Mouse (Mus musculus) T-helper 2 cell (primary cell): ENCODE measurements around the gene Pdzd2.

Source experiments
- in situ Hi-C: fragments of 300-600 bp; cut with MboI, MseI; formaldehyde crosslinking; loops from one replicate; pipeline ENCODE4 v1.15.1; 2025; ENCODE audit warnings: high pct_unique_total_duplicates

Pdzd2 gene

GRCm38 (mm10) chr15:12488316-12488715 is 251.4 kb downstream of the Pdzd2 start:
- in situ Hi-C loops: no loop called here

GRCm38 (mm10) chr15:12481261-12481660 is 258.5 kb downstream of the Pdzd2 start:
- in situ Hi-C loops: no loop called here

GRCm38 (mm10) chr15:12480369-12480768 is 259.4 kb downstream of the Pdzd2 start:
- in situ Hi-C loops: no loop called here

- in situ Hi-C loops: no loop called here
These were observed 260.4 kb downstream of the Pdzd2 start for GRCm38 (mm10) chr15:12479326-12479725.

- in situ Hi-C loops: no loop called here
These were observed 266.1 kb downstream of the Pdzd2 start for GRCm38 (mm10) chr15:12473596-12473995.

- in situ Hi-C loops: no loop called here
These were observed 267.1 kb downstream of the Pdzd2 start for GRCm38 (mm10) chr15:12472646-12473045.

- in situ Hi-C loops: no loop called here
These were observed 268.6 kb downstream of the Pdzd2 start for GRCm38 (mm10) chr15:12470900-12471838.

GRCm38 (mm10) chr15:12468625-12469024 is 271.1 kb downstream of the Pdzd2 start:
- in situ Hi-C loops: no loop called here

GRCm38 (mm10) chr15:12465748-12466147 is 274.0 kb downstream of the Pdzd2 start:
- in situ Hi-C loops: no loop called here

GRCm38 (mm10) chr15:12456808-12457207 is 282.9 kb downstream of the Pdzd2 start:
- in situ Hi-C loops: no loop called here

- in situ Hi-C loops: no loop called here
These were observed 286.4 kb downstream of the Pdzd2 start for GRCm38 (mm10) chr15:12453343-12453742.

GRCm38 (mm10) chr15:12452141-12452995 is 287.4 kb downstream of the Pdzd2 start:
- in situ Hi-C loops: no loop called here

GRCm38 (mm10) chr15:12451448-12451847 is 288.3 kb downstream of the Pdzd2 start:
- in situ Hi-C loops: no loop called here

- in situ Hi-C loops: no loop called here
These were observed 288.9 kb downstream of the Pdzd2 start for GRCm38 (mm10) chr15:12450790-12451189.

- in situ Hi-C loops: no loop called here
These were observed 290.4 kb downstream of the Pdzd2 start for GRCm38 (mm10) chr15:12449321-12449720.

GRCm38 (mm10) chr15:12447021-12447434 is 292.7 kb downstream of the Pdzd2 start:
- in situ Hi-C loops: no loop called here

- in situ Hi-C loops: no loop called here
These were observed 295.2 kb downstream of the Pdzd2 start for GRCm38 (mm10) chr15:12444551-12444950.

GRCm38 (mm10) chr15:12439351-12439751 is 300.4 kb downstream of the Pdzd2 start:
- in situ Hi-C loops: no loop called here

- in situ Hi-C loops: no loop called here
These were observed 301.0 kb downstream of the Pdzd2 start for GRCm38 (mm10) chr15:12438691-12439090.

GRCm38 (mm10) chr15:12438081-12438480 is 301.6 kb downstream of the Pdzd2 start:
- in situ Hi-C loops: no loop called here

- in situ Hi-C loops: no loop called here
These were observed 303.8 kb downstream of the Pdzd2 start for GRCm38 (mm10) chr15:12435910-12436309.

GRCm38 (mm10) chr15:12433893-12434599 is 305.7 kb downstream of the Pdzd2 start:
- in situ Hi-C loops: no loop called here
